Mouse (Mus musculus): ENCODE data around the gene Ly6g6f. TPM values are rescaled to one million over a fixed set of nuclear protein-coding genes. Genes with fewer than 3 reads are reported as not detected.

Gene Ly6g6f
- polyA plus RNA-seq (2015; fragmentation: Nextera tagmentation; extraction: Ambion mirVana): 0.13 TPM in 1 of 2 replicates, not detected in the other

DNA sequence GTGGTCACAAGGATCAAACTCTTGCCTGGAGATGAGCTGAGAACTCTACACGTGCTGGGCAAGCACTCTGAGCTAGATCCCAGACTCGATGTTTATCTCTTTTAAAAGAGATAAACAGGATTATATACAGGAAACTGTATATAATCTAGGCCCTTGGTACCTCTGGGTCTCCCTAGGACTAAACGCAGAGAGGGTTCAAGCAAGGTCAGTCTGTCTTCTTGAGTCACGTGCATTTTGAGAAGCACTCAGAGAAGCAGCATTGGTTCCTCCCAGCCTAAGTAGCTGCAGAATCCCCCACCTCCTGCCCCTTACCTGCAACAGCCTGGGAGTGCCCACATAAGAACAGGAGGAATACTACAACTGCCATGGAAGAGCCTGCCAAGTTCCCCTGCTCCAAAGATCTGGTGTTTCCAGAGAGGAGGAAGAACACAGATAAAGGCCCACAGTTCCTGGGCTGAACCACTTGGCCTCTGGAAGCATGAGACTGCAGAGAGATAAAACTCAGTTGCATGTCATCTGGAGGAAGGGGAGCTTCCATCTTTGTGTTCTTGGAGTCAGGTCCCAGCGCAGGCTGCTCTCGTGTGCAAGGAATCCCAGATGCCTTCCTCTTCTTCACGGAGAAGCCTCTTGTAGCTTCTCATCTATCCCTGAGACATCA lies at the start of gene Ly6g6f:
Gene Ly6g6f (minus strand): TSS at position 403 of the 658 bp plus-strand sequence.
- no peaks in the 10 kb centered on the region for H3K36me3 ChIP-seq (ENCODE audit: control insufficient read depth, insufficient read depth, low read length)
- no peak within 1 kb of the TSS for H3K4me3 ChIP-seq (ENCODE audit: low read depth, low read length)
- no peak within 1 kb of the TSS for H3K9ac ChIP-seq (ENCODE audit: low read length)
- DNase-seq (ENCODE audit: low spot score) (no peak), ATAC-seq (ENCODE audit: low FRiP score, low TSS enrichment) (no peak)
- H3K4me1 ChIP-seq (replicated peaks; ENCODE audit: control insufficient read depth, insufficient read depth): peaks cover 2% of the 10 kb centered on the region; the same call in 1 of the 2 replicates
- H3K9me3 ChIP-seq (ENCODE audit: control insufficient read depth, low read length): no peaks in the 10 kb centered on the region
- no peak within 1 kb of the TSS for H3K27ac ChIP-seq (replicated peaks)
- no peak within 1 kb of the TSS for H3K4me2 ChIP-seq (replicated peaks; ENCODE audit: low read depth)
- TF ChIP-seq CTCF (IDR thresholded peaks at IDR 0.05; ENCODE audit: low read depth) (no peak), EP300 (optimal IDR thresholded peaks at IDR 0.05) (no peak)
- H3K27me3 ChIP-seq (ENCODE audit: control insufficient read depth, insufficient read depth, low read length): no peaks in the 10 kb centered on the region
- WGBS: 65% methylated on average over 7 of the region's 7 CpGs

DNA sequence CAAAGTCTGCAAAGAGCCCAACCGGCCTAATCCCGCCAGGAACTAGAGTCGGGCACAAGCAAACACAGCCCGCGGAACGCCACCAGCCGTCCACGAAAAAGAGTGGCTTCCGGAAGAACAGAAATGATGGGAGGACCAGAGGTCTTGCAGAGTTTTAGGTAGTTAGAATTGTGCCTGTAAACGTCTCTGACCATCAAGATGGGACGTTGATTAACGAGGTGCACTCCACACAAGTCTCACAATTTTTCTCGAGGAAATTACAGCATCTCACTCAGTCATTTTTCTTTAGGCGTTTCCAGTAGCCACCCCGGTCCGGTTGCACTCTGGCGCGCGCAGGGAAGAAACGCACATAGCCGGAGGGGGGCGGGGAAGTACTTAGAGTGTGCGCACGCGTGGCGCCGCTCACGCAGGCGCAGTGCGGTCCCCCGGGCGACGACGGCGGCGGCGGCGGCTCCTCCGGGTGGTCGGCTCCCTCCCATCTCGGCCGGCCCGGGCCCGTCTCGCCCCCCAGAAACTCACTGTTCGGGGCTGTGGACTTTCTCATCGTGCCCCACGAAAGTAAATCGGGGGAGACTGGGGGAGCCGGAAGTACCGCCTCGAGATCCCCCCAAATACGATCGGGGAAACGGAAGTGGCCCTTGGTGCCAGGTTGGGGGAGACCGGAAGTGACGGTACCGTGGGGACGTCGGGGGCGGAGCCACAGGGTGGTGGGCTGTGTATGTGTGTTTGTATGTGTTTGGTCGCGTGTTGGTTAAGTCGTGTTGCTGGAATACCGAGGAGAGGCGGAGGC lies 49.6 kb upstream of the Ly6g6f start, which contains the start of gene Bag6:
Gene Bag6 (plus strand): TSS at position 378 of the 790 bp plus-strand sequence.
- DNase-seq (ENCODE audit: low spot score): peak; percentile 93
- ATAC-seq (ENCODE audit: low FRiP score, low TSS enrichment): peak; percentile 90
- TF ChIP-seq EP300 (optimal IDR thresholded peaks at IDR 0.05) (peak; percentile 92), CTCF (IDR thresholded peaks at IDR 0.05; ENCODE audit: low read depth) (peak; percentile 31; the same call in 1 of the 2 replicates)
- peak within 1 kb of the TSS; percentile 77 for H3K4me2 ChIP-seq (replicated peaks; ENCODE audit: low read depth)
- peak within 1 kb of the TSS; percentile 88 for H3K9ac ChIP-seq (ENCODE audit: low read length)
- peak within 1 kb of the TSS; percentile 96 for H3K27ac ChIP-seq (replicated peaks)
- under 1% methylated on average over 66 of the region's 66 CpGs for WGBS
- no peaks in the 10 kb centered on the region for H3K9me3 ChIP-seq (ENCODE audit: control insufficient read depth, low read length)
- peak within 1 kb of the TSS; percentile 78 for H3K4me3 ChIP-seq (ENCODE audit: low read depth, low read length)
- no peaks in the 10 kb centered on the region for H3K4me1 ChIP-seq (replicated peaks; ENCODE audit: control insufficient read depth, insufficient read depth)
- peaks cover 9% of the 10 kb centered on the region for H3K36me3 ChIP-seq (ENCODE audit: control insufficient read depth, insufficient read depth, low read length)
- H3K27me3 ChIP-seq (ENCODE audit: control insufficient read depth, insufficient read depth, low read length): no peaks in the 10 kb centered on the region

DNA sequence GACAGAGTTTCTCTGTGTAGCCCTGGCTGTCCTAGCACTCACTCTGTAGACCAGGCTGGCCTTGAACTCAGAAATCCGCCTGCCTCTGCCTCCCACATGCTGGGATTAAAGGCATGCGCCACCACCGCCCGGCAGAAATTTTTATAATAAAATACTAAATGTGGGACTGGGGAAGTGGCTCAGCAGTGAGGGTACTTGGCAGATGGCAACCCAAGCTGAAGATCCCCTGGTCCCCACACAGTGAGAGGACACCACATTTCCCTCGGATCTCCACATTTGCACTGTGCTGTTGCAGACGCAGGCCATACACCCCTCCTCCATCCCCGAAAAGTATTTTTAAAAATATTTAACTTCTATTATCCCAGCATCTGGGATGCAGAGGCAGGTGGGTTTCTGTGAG lies 48.1 kb upstream of the Ly6g6f start:
- H3K4me3 ChIP-seq (ENCODE audit: low read depth, low read length): no peak overlapping the region
- DNase-seq (ENCODE audit: low spot score) (no peak), ATAC-seq (ENCODE audit: low FRiP score, low TSS enrichment) (no peak)
- no peaks in the 10 kb centered on the region for H3K4me1 ChIP-seq (replicated peaks; ENCODE audit: control insufficient read depth, insufficient read depth)
- no peak overlapping the region for H3K27ac ChIP-seq (replicated peaks)
- no peaks in the 10 kb centered on the region for H3K9me3 ChIP-seq (ENCODE audit: control insufficient read depth, low read length)
- TF ChIP-seq CTCF (IDR thresholded peaks at IDR 0.05; ENCODE audit: low read depth) (no peak), EP300 (optimal IDR thresholded peaks at IDR 0.05) (no peak)
- no peaks in the 10 kb centered on the region for H3K27me3 ChIP-seq (ENCODE audit: control insufficient read depth, insufficient read depth, low read length)
- H3K9ac ChIP-seq (ENCODE audit: low read length): no peak overlapping the region
- 91% methylated on average over 7 of the region's 7 CpGs for WGBS
- H3K4me2 ChIP-seq (replicated peaks; ENCODE audit: low read depth): no peak overlapping the region
- H3K36me3 ChIP-seq (ENCODE audit: control insufficient read depth, insufficient read depth, low read length): peaks cover 3% of the 10 kb centered on the region

DNA sequence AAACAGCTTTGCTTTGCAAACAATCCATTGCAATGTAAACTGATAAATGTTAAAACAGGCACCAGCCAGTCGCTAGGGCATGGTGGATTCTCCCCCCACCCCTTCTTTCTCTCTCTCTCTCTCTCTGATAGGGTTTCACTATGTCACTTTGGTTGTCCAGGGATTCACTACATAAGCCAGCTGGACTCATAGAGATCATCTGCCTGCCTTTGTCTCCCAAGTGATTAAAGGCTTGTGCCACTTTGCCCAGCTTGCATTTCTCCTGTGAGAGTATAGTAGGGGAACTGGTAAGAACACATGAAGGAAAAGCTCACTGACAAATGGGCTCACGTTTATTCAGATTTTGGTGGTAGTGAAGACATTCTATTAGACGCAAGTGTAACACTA lies 46.8 kb upstream of the Ly6g6f start:
- ATAC-seq (ENCODE audit: low FRiP score, low TSS enrichment): no peak
- Histone ChIP-seq H3K27me3 (ENCODE audit: control insufficient read depth, insufficient read depth, low read length) (no peaks in the 10 kb centered on the region), H3K4me3 (ENCODE audit: low read depth, low read length) (no peak overlapping the region), H3K4me2 (replicated peaks; ENCODE audit: low read depth) (no peak overlapping the region), H3K36me3 (ENCODE audit: control insufficient read depth, insufficient read depth, low read length) (no peaks in the 10 kb centered on the region; the same call in none of the 2 replicates), H3K27ac (replicated peaks) (no peak overlapping the region), H3K9me3 (ENCODE audit: control insufficient read depth, low read length) (no peaks in the 10 kb centered on the region), H3K4me1 (replicated peaks; ENCODE audit: control insufficient read depth, insufficient read depth) (no peaks in the 10 kb centered on the region), H3K9ac (ENCODE audit: low read length) (no peak overlapping the region)
- 67% methylated on average over 3 of the region's 3 CpGs for WGBS
- TF ChIP-seq EP300 (optimal IDR thresholded peaks at IDR 0.05): no peak
- no peak for TF ChIP-seq CTCF (IDR thresholded peaks at IDR 0.05; ENCODE audit: low read depth)
- DNase-seq (ENCODE audit: low spot score): no peak

DNA sequence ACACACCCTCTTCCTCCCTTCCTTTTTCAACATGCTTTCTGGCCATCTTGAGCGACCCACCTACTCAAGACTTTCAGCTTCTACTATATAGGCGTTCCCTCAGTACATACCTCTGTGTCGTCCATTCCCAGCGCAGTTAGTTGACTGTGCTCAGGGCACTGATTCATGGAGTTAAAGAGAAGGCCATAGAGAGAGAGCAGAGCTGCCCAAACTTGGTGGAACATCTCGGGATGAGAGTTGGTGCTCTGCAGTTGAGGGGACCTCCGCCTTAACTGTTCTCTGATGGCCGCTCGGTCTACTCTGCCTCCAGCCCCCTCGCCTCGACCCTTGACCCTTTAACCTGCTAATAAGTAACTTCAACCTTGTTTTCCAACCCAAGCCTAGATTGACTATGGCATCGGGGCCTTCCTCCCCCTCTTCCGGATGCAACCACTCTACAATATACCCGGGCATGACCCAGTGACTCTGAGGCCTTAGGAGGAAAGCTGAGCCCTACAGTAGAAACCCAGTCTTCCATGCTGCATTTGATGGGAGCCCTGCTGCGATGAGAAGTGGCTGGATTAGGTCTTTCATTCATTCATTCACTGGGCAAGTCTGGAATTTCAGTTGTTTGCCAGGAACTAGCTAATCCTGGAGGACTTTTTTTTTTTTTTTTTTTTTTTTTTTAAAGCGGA lies 46.2 kb upstream of the Ly6g6f start, which contains the start of gene Apom:
Gene Apom (minus strand): TSS at position 551 of the 674 bp plus-strand sequence.
- H3K4me1 ChIP-seq (replicated peaks; ENCODE audit: control insufficient read depth, insufficient read depth): peaks cover 2% of the 10 kb centered on the region; the same call in 1 of the 2 replicates
- no peaks in the 10 kb centered on the region; the same call in none of the 2 replicates for H3K36me3 ChIP-seq (ENCODE audit: control insufficient read depth, insufficient read depth, low read length)
- no peak within 1 kb of the TSS for H3K27ac ChIP-seq (replicated peaks)
- WGBS: 69% methylated on average over 15 of the region's 15 CpGs
- no peaks in the 10 kb centered on the region for H3K9me3 ChIP-seq (ENCODE audit: control insufficient read depth, low read length)
- no peak within 1 kb of the TSS for H3K4me3 ChIP-seq (ENCODE audit: low read depth, low read length)
- no peak within 1 kb of the TSS for H3K4me2 ChIP-seq (replicated peaks; ENCODE audit: low read depth)
- no peak for TF ChIP-seq CTCF (IDR thresholded peaks at IDR 0.05; ENCODE audit: low read depth)
- no peak for TF ChIP-seq EP300 (optimal IDR thresholded peaks at IDR 0.05)
- no peak within 1 kb of the TSS for H3K9ac ChIP-seq (ENCODE audit: low read length)
- DNase-seq (ENCODE audit: low spot score) (no peak), ATAC-seq (ENCODE audit: low FRiP score, low TSS enrichment) (no peak)
- H3K27me3 ChIP-seq (ENCODE audit: control insufficient read depth, insufficient read depth, low read length): no peaks in the 10 kb centered on the region

Data from stomach, postnatal 0 days (tissue).